Mouse (Mus musculus): ENCODE measurements at regions not wholly inside any gene's neighbourhood (a gene's known extent, or its start where the extent isn't known, plus 50 kb on each side); places are given as distances from the start of the nearest gene placed in this dataset.

DNA sequence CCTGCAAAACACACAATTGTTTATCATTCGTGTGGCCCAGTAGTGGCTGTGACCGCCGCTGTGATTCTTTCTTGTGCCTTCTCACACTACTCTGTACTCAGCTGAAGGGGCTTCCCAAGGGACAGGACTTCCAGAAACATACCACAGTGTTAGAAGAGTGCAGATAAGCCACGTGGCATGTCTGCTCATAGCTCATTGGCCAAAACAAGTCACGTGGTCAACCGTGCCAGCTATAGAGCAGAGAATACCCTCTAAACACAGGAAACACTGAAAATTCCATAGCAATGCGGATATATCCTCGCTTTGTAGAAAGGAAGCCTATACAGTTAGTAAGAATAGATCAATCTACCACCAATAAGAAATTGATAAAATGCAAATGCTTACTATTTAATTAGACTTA is 63.0 kb upstream of the Dab2 start:
- Histone ChIP-seq H3K79me2 (replicated peaks; ENCODE audit: control insufficient read depth, extremely low read depth, insufficient read depth, poor library complexity, severe bottlenecking) (no peaks in the 10 kb centered on the region), H3K4me3 (replicated peaks in 1 of 3; ENCODE audit: low read depth in 2 of 3, low read length in 2 of 3, poor library complexity in 1 of 3) (no peak overlapping the region), H3K36me3 (replicated peaks in 1 of 2; ENCODE audit: control insufficient read depth in 1 of 2, insufficient read depth in 1 of 2, low read length in 1 of 2) (no peaks in the 10 kb centered on the region), H3K4me2 (ENCODE audit: insufficient read depth, low read depth, poor library complexity, severe bottlenecking) (no peak overlapping the region), H3K4me1 (ENCODE audit: control insufficient read depth in 1 of 2, insufficient read depth in 2 of 2) (no peaks in the 10 kb centered on the region), H3K27ac (ENCODE audit: insufficient read depth, low read depth) (no peak overlapping the region), H3K9ac (ENCODE audit: insufficient read depth, low read depth) (no peak overlapping the region), H3K9me3 (replicated peaks; ENCODE audit: low read length) (no peaks in the 10 kb centered on the region), H3K27me3 (replicated peaks) (no peaks in the 10 kb centered on the region)
- dilution Hi-C loops (cut with MboI; ENCODE audit: extremely low pct_ligation_motif_present, extremely low pct_unique_long_range_greater_than_20kb, low sequenced_read_pairs) (no loop called here), in situ Hi-C loops (cut with MboI; ENCODE audit: low pct_ligation_motif_present, low pct_unique_long_range_greater_than_20kb, low sequenced_read_pairs) (loop anchor here (25.0 kb wide), 2 partner anchors 201 to 376 kb away; partner anchors contain the start of gene C9)
- no peak for DNase-seq (ENCODE audit: extremely low read depth)
- TF ChIP-seq MAZ (IDR thresholded peaks at IDR 0.05; ENCODE audit: low read depth, low read length) (no peak), NRF1 (IDR thresholded peaks at IDR 0.05; ENCODE audit: low read depth, low read length) (no peak), CHD1 (IDR thresholded peaks at IDR 0.05; ENCODE audit: low read depth, low read length) (no peak), USF1 (IDR thresholded peaks at IDR 0.05; ENCODE audit: low read depth, low read length) (peak; percentile 54; the same call in 1 of the 2 replicates), NELFE (IDR thresholded peaks at IDR 0.05; ENCODE audit: low read depth, low read length) (no peak), ZC3H11A (IDR thresholded peaks at IDR 0.05; ENCODE audit: low read depth, low read length) (no peak), KAT2A (IDR thresholded peaks at IDR 0.05; ENCODE audit: insufficient replicate concordance, low read length) (no peak), ELF1 (IDR thresholded peaks at IDR 0.05; ENCODE audit: low read depth, low read length) (no peak), SIN3A (IDR thresholded peaks at IDR 0.05; ENCODE audit: low read length) (no peak), EP300 (IDR thresholded peaks at IDR 0.05; ENCODE audit: low read length) (no peak), PAX5 (IDR thresholded peaks at IDR 0.05; ENCODE audit: low read length) (no peak), BHLHE40 (IDR thresholded peaks at IDR 0.05; ENCODE audit: low read depth, low read length) (no peak), IRF4 (IDR thresholded peaks at IDR 0.05; ENCODE audit: low read depth, low read length) (no peak), MAX (IDR thresholded peaks at IDR 0.05; ENCODE audit: low read length) (peak; percentile 41; the same call in 1 of the 2 replicates), UBTF (IDR thresholded peaks at IDR 0.05; ENCODE audit: low read depth, low read length) (no peak), POLR2A (IDR thresholded peaks at IDR 0.05; ENCODE audit: low read depth, low read length) (no peak), MYC (IDR thresholded peaks at IDR 0.05; ENCODE audit: low read depth, low read length) (no peak), USF2 (conservative IDR thresholded peaks at IDR 0.05; ENCODE audit: low read depth, low read length) (peak; percentile 64), ZMIZ1 (IDR thresholded peaks at IDR 0.05; ENCODE audit: low read depth, low read length) (no peak), GABPA (IDR thresholded peaks at IDR 0.05; ENCODE audit: insufficient replicate concordance, low read depth, low read length) (no peak), MAFK (IDR thresholded peaks at IDR 0.05; ENCODE audit: insufficient replicate concordance, low read length) (no peak), MEF2A (IDR thresholded peaks at IDR 0.05; ENCODE audit: borderline replicate concordance, low read depth, low read length) (no peak), JUND (conservative IDR thresholded peaks at IDR 0.05; ENCODE audit: low read depth, low read length) (no peak), ETS1 (conservative IDR thresholded peaks at IDR 0.05; ENCODE audit: low read depth, low read length) (no peak)
